Mouse (Mus musculus): ENCODE measurements at regions not wholly inside any gene's neighbourhood (a gene's known extent, or its start where the extent isn't known, plus 50 kb on each side); places are given as distances from the start of the nearest gene placed in this dataset.

DNA sequence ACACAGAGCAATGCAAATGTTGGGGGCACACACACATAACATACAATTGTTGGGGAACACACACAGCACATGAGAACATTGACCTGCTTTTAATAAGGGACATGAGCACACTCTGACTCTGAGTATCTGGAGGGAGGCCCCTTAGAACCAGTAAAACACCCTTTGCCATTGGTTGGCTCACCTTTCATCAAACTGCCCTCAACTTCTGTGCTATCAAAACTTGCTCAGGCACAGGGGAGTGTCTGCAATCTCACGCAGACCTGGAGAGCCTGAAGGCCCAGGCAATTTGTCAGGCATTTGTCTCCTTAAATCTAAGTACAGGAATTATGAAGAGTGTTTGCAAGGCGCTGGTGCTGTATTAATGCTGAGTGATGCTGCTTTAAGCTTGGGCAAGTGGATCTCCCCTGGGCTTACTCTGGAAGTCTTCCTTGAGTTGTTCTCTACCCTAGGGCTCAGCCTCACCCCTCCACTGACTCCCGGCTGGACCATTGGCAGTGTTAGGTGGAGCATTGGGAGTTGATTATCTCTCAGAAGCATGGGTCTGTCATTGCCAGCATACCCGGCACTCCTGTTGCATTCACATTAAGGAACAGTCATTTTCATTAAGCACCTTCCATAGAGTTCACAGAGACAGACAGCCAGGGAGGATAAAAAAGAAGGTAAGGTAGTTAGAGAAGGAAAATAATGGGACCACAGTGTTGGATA, 235.7 kb upstream of the Runx1 start:
- no peak for DNase-seq (ENCODE audit: low spot score)

GRCm38 (mm10) chr16:93056295-93056694, 230.3 kb upstream of the Runx1 start:
- no peak for DNase-seq (ENCODE audit: low spot score)

DNA sequence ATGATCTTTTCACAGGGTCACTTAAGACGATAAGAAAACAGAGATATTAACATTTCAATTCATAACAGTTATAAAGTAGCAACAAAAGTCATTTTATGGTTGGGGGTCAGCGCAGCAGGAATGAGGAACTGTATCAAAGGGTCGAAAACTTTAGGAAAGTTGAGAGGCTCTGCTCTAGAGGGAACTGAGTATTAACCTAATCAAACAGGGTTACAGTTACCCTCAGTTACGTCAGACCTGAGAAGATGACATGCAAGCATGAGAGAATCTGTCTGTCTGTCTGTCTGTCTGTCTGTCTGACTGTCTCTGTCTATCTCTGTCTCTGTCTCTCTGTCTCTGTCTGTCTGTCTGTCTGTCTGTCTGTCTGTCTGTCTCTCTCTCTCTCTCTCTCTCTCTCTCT, 229.6 kb upstream of the Runx1 start:
- DNase-seq (ENCODE audit: low spot score) = no peak

DNA sequence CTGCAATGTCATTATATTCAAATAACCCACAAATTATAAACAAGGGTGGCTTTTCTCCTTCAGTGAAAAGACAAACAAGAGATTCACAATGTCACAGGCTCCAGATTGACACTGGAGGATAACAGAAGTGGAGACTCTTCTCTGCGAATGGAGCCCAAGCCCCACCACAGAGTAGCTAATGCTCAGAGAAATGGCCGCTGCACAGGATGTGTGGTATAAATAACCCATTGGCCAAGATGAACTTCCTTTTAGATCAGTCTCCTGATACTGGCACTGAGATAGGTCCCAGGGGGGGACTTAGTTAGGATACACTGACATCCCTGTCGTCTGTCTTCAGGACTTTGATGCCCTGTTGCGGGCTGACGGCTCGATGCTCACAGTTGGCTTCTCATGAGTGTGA, 225.3 kb upstream of the Runx1 start:
- no peak for DNase-seq (ENCODE audit: low spot score)

DNA sequence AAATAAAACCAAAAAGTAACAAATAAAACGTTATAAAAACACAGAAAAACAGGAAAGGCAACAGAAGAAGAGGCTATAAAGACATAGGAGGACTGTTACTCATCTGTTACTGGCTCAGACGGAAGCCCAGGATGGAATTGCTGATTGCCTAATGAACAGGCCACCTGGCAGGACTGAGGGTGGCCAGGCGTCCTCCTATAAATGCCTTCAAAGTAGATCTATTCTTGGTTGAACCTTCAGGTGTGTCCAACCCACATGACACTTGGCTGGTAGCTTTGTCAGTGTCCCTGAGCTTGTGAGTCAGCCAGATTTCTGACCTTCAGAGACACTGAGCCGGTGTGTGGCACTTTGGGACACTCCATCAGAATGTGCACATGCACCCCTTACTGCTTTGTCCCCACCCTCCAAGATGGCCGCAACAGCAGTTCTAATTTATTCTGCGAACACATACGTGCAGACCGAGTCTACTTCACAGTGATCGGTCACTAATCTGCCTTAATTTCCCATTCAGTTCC, 222.5 kb upstream of the Runx1 start:
- no peak for DNase-seq (ENCODE audit: low spot score)

DNA sequence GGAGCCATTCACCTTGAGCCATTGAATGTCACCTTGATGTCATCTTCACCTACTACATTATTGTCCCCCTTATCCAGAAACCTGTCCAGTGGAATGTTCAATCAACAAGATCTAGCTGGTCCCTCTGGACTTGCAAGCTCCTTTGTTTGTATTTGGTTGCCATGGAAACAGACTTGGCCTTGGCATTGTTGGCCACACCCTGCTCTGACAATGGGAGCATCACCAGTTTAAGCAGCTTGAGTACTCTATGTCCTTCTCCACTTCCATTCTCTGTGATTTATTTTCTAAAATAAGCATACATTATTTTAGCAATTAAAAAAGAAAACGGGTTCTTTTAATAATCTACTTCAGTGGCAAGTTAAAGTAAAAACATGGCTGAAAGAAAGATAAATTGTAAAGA, 221.6 kb upstream of the Runx1 start:
- no peak for DNase-seq (ENCODE audit: low spot score)

DNA sequence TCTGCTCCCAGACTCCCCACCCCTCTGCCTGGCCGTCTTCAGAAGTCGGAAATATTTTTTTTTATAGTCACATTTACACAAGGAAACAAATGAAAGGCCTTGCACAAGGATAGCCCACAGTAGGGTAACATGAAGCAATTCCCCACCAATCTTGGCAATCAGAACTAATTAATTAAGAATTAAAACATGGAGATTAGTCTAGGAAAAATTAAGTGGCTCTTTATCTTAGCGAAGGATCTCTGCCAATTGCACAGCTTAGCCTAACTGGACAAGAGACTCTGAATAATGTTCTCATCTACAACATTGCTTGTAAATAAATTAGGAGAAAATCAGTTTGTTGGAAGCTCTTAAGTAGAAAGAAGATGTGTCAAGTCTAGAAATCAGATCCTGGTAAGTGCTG, 220.3 kb upstream of the Runx1 start:
- DNase-seq (ENCODE audit: low spot score) = no peak

DNA sequence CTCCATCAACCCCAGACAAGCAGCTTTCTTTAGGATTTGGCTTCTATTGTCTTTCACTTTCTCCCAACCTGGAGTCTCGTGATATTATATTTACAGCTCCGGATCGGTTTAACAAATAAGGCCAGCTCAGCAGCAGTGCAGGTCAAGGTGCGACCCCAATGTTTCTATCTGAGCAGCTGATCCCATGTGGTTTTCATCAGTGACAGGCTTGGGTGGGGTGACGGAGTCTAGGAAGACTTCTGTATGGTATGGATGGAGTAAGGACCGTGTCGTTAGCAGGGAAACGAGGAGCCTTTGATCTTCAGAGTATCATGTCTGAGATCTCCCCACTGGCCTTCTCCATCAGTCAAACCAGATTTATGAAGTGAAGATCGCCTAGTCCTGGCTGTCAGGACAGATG, 217.4 kb upstream of the Runx1 start:
- DNase-seq (ENCODE audit: low spot score) = no peak

- no peak for DNase-seq (ENCODE audit: low spot score)
Observed at GRCm38 (mm10) chr16:93042941-93043340, 217.0 kb upstream of the Runx1 start.

- no peak for DNase-seq (ENCODE audit: low spot score)
Observed at GRCm38 (mm10) chr16:93042491-93042890, 216.5 kb upstream of the Runx1 start.

DNA sequence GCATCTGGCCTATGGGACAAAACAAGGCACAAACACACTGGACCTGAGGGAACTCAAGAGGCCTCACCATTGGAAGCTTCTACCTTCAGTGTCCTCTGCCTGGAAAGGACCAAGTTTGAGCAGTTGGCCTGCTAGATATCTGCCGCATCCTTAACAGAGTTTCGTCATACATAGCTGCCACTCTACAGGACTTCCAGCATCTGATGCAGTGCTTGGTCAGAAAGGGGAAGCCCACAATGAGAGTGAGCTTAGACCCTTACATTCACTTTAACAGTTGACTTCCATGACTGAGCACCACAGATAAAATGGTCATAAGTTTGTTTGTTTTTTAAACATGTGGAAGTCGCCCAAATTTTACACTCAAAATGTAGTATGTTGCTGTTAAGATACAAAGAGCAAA, 215.9 kb upstream of the Runx1 start:
- DNase-seq (ENCODE audit: low spot score) = no peak

DNA sequence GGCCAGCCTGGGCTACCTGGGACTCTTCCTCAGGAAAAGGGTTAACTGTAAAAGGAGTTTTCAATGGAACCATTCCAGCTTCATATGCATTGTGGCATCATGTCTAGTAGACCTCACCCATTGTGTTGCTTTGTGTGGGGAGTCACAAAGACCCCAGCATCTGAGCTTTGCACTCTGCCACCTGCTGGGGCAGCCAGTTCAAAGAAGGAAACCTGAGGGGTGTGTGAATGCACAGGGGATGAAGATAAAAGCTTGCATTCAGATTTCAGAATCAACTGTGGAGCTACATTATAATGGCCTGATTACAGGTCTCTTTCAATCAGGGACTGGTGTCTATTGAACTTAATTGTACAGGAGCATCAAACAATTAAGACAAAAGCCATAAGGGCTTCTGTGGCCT, 215.4 kb upstream of the Runx1 start:
- DNase-seq (ENCODE audit: low spot score) = no peak

DNA sequence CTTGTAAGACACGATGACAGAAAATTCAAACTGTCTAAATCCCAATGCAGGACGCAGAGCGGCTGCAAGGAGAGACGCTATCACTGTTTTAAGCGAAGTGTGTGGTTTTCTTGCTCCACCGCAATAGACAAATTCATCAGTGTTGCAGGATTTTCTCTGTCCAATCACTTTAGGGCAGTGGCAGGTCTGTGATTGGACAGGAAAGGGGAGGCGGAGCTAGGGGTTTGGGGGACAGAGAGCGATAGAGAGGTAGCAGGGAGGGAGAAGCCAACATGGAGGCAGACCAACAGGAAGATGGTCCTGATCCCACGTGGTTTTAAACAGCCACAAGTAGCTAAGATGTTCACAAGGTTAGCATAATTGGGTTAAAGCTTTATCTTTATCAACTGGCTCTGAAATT, 209.7 kb upstream of the Runx1 start:
- DNase-seq (ENCODE audit: low spot score) = no peak

DNA sequence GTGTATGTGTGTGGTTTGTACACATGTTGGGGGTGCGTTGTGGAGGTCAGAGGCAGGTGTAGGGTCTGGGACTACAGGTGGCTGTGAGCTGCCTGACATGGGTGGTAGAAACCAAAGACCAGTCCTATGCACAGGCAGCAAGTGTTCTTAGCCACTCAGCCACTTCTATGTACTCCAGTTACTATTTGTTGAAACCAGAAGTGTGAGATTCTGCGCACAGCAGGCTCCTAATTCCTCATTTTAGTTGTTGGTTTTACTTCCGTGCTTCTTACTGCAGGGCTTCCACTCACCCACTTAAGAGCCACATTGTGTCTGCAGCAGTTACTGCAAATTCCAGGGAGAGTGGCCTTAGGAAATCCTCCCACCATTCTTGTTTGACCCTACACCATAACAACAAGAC, 208.0 kb upstream of the Runx1 start:
- no peak for DNase-seq (ENCODE audit: low spot score)

DNA sequence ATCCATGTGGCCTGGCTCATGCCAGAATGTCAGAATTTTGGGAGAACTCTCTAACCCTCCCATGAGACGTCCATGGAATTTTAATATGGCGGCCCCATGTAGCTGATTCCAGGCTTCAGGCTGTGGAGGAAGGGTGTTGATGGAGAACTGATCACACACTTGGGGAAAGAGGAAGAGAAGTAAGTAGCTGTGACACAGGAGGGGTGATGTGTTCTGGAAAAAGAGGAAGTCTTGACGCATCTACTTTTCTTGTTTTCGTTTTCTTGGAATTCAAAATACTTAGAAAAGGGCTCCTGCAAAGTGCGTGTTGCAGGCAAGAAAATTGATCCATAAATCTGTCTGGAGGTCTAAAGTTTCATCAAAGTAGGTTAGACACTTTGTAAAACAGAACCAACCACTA, 205.7 kb upstream of the Runx1 start:
- no peak for DNase-seq (ENCODE audit: low spot score)

DNA sequence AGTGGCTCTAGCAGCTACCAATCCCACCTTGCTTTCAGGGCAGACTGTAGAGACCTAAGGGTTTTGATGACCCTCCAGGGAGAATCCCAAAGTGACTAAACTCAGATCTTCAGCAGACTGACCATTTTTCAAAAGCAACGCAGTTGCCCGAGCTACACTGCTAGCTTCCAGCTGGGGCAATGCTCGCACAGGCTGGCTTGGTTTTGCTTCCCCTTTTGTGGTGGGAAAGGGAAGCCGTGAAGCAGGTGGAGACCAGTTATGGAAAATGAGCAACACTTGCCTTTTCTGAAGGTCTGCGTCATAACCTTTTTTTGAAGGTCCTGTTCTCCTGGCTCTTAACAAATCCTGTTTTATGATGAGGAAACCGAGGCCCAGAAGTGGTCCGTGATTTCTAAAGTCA, 202.7 kb upstream of the Runx1 start:
- DNase-seq (ENCODE audit: low spot score) = no peak

DNA sequence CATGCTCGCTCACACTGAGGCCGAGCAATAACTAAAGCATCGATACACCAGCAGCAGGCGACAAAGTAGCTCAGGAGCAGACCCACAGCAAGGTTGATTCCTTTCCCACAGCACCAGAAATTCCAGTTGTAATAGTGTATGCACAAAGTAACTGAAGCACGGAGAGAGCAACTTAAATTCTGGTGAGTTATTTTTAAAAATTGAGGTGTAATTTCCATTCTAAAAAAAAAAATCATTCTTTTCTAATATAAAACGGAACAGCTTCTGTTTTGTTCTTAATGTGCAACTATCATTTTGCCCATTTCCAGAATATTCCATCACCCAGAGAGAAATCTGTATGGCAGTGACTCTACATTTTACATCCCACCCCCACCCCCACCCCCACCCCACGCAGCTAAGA, 202.1 kb upstream of the Runx1 start:
- DNase-seq (ENCODE audit: low spot score) = no peak

DNA sequence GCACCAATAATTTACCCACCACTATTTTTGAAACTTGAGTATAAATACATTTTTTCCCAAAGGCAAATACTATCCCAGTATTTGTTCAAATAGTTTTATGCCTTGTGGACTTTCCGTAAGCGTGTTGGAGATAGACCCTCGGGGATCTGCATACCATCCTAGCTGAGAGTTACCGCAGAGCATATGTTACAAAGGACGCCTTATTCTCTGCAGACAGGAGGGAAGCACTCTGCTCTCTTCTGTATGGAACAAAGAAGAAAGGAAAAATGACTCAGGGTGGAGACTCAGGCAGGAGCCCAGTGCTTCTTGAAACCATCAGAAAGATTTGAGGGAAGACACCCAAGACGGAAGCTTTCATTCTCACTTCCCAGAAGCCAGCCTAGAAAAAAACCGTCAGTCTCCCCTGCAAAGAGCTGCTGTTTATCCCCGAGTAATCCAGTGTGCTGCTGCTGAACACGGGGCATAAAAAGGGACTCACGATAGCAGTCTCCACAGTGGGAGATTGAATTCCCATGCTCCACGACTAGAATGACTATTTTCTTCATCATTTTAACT, 200.2 kb upstream of the Runx1 start:
- no peak for DNase-seq (ENCODE audit: low spot score)

- no peak for DNase-seq (ENCODE audit: low spot score)
Observed at GRCm38 (mm10) chr16:93019800-93020555, 194.0 kb upstream of the Runx1 start.

DNA sequence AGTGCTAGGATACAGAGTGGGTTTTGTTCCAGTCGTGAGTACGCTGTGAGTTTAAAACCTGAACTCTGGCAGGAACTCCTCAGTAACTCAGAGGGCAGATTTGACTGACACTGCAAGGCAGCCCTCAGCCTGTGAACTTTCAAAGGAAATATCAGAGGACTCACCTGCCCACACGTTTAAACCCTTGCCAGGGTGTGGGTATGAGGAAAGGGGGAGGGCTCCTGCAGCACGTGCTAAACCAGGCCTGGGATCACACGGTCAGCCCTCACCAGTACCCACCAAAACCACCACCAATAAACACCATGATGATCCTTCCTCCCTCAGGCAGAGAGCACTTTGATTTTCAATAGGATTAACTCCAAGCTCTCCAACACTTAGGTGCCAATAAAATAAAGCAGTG, 192.8 kb upstream of the Runx1 start:
- DNase-seq (ENCODE audit: low spot score) = no peak

GRCm38 (mm10) chr16:93017025-93017424, 191.1 kb upstream of the Runx1 start:
- no peak for DNase-seq (ENCODE audit: low spot score)

GRCm38 (mm10) chr16:93015636-93016035, 189.7 kb upstream of the Runx1 start:
- DNase-seq (ENCODE audit: low spot score) = no peak

- DNase-seq (ENCODE audit: low spot score) = no peak
Observed at GRCm38 (mm10) chr16:93014991-93015390, 189.0 kb upstream of the Runx1 start.
